Mouse (Mus musculus) heart, adult 2 months (tissue): ENCODE measurements around the gene Gpx6.

Experiments
- CTCF ChIP-seq: fragments of 200-600 bp; IDR thresholded peaks from 2 replicates; pipeline ENCODE4 v1.8.1; 2022; ENCODE audit warnings: antibody characterized with exemption, mild to moderate bottlenecking, moderate library complexity
- POLR2A ChIP-seq: fragments of 200-500 bp; IDR thresholded peaks from 2 replicates; pipeline ENCODE4 v1.6.1; 2011; ENCODE audit warnings: mild to moderate bottlenecking, low read depth, low read length, control low read depth; ENCODE audit not compliant: insufficient read depth

GRCm38 (mm10) chr13:21275815-21276550 lies 35.9 kb upstream of the Gpx6 start:
- TF ChIP-seq CTCF (no peak), POLR2A (no peak)
